Mouse (Mus musculus) cortical plate, adult 2 months (tissue): ENCODE measurements at regions not wholly inside any gene's neighbourhood (a gene's known extent, or its start where the extent isn't known, plus 50 kb on each side); places are given as distances from the start of the nearest gene placed in this dataset.

ENCODE experiments used
- CTCF ChIP-seq: fragments of 200-500 bp; IDR thresholded peaks from 2 replicates; pipeline ENCODE4 v1.5.1; 2011; ENCODE audit warnings: mild to moderate bottlenecking, control low read depth, low read length; ENCODE audit not compliant: insufficient read depth; ENCODE audit errors: extremely low read depth
- POLR2A ChIP-seq: fragments of 200-500 bp; IDR thresholded peaks from 2 replicates; pipeline ENCODE4 v1.6.1; 2011; ENCODE audit warnings: mild to moderate bottlenecking, low read length, control low read depth; ENCODE audit not compliant: insufficient read depth; ENCODE audit errors: extremely low read depth

DNA sequence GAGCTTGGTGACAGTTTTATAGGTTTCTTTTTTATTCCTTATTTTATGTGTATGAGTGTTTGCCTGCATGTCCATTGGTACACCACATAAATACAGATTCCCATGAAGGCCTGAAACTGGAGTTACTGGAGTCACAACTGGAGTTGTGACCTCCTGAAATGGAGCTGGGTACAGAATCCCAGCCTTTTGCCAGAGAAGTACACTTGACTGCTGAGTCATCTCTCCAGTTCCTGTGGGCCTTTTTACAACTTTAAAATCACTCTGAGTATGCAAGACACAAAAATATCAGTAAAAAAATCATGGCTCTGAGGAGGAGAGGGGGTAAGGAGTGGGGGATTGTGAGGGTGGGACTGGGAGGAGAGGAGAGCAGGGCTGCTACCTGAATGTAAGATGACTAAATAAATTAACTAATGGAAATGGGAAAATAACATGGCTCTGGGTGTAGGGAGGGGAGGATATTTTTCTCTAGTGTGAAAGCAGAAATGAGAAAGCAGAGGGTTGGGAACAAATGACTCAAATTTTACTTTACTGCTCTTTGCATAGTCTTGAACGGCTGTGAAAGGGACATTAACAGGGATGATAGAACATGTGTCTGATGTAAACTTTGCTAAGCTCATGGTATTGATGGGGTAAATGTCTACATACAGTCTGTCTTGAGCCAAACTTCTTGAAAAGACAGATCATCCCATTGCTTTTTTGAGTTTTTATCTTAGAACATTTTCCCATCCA lies 53.2 kb upstream of the C1qtnf7 start:
- TF ChIP-seq CTCF: no peak
- TF ChIP-seq POLR2A: no peak
